Mouse (Mus musculus) layer of hippocampus, adult 9-11 months (tissue): ENCODE data around the gene Fyb.
A peak's percentile ranks its signal among the peaks of the same experiment; 100 is the strongest.

Experiments used
- DNase-seq: peaks from one replicate; pipeline ENCODE4 v3.0.0; 2022

The Fyb gene

GRCm38 (mm10) chr15:6666072-6666471 lies 143.4 kb downstream of the Fyb start:
- DNase-seq: no peak

- DNase-seq: no peak
These were observed 146.3 kb downstream of the Fyb start for GRCm38 (mm10) chr15:6668793-6669437.

GRCm38 (mm10) chr15:6678479-6678878 lies 155.8 kb downstream of the Fyb start:
- DNase-seq: no peak

- DNase-seq: no peak
These were observed 179.5 kb downstream of the Fyb start for GRCm38 (mm10) chr15:6702164-6702563.

- DNase-seq: no peak
These were observed 182.8 kb downstream of the Fyb start for GRCm38 (mm10) chr15:6705351-6705901.

- peak; percentile 41 for DNase-seq
These were observed 184.9 kb downstream of the Fyb start for GRCm38 (mm10) chr15:6707551-6707935.

GRCm38 (mm10) chr15:6707936-6708525 lies 185.4 kb downstream of the Fyb start, which contains the start of gene Rictor:
Gene Rictor (plus strand): TSS chr15:6708379.
- DNase-seq: peak; percentile 66

GRCm38 (mm10) chr15:6708526-6709441 lies 186.1 kb downstream of the Fyb start:
- DNase-seq: no peak

GRCm38 (mm10) chr15:6709618-6710017 lies 187.0 kb downstream of the Fyb start:
- DNase-seq: no peak

GRCm38 (mm10) chr15:6710341-6710740 lies 187.7 kb downstream of the Fyb start:
- DNase-seq: no peak

- DNase-seq: no peak
These were observed 188.6 kb downstream of the Fyb start for GRCm38 (mm10) chr15:6711226-6711625.
